In the genomic region with DNA sequence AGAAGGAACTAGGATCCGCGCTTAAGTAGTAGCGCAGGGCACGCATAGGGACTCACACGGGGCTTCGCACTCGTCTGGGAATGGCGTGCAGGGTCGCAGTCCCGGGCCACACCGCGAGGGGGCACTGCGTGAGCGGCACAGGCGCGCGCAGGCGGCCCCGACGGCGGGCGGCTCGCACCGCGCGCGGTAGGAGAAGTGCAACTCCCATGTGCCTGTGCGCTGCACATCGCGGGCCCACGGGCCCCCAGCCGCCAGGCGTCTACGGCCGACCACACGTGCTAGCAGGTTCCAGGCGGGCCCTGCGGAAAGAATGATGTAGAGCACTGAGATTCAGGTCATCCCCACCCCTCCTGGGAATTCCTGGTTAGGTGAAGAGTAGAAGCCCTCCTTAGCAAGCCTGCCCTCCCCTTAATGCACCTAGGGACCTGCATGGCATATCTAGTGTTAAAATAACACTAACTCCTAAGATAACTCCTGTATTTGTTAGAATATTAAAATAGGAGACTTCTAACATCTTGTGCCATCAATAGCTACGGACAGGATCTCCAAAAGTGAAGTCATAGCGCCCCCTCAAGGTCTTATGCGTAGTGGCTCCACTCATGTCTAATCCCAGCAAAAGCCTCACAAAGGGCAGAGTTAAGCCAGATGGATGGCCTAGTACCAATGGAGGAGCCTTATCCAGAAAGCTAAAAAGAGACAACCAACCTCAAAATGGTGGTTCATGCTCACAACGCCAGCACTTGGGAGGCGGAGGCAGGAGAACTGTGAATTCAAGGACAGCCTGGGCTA, we compare ENCODE assay signal across 9 mouse cellular contexts. TPM values are rescaled to one million over a fixed set of nuclear protein-coding genes. Genes with fewer than 3 reads are reported as not detected.
DNase-seq lines count a peak whose midpoint lies in the region; ATAC-seq and TF ChIP-seq lines count a peak whose summit lies in the region.
"Had no signal": no experiment of that assay in that cellular context is flagged by ENCODE, and none has a peak within 500 bp of the region (broad histone marks: within the 10 kb centered on the region; RNA-seq: fewer than 3 reads in every experiment).

No protein-coding gene starts in this region.

- peak; percentile 69 for TF ChIP-seq CTCF in liver, postnatal 0 days (IDR thresholded peaks at IDR 0.05; ENCODE audit: low read depth)

- H3K27ac ChIP-seq in forebrain, embryonic 13.5 days = 0 out of 2 replicates have a peak overlapping the region, but pooled peaks have one; percentile 31
- H3K27ac ChIP-seq in liver, postnatal 0 days (ENCODE audit: low read depth) = no peak overlapping the region

- peaks cover 60% of the 10 kb centered on the region for H3K27me3 ChIP-seq in forebrain, embryonic 13.5 days
- peaks cover 73% of the 10 kb centered on the region for H3K27me3 ChIP-seq in liver, postnatal 0 days (ENCODE audit: insufficient read depth, low read length)

- peaks cover 49% of the 10 kb centered on the region for H3K4me1 ChIP-seq in forebrain, embryonic 13.5 days
- peaks cover 8% of the 10 kb centered on the region for H3K4me1 ChIP-seq in liver, postnatal 0 days (ENCODE audit: insufficient read depth)

- H3K4me2 ChIP-seq in forebrain, embryonic 13.5 days = peak overlapping the region; percentile 64
- H3K4me2 ChIP-seq in liver, postnatal 0 days (ENCODE audit: low read depth, low read length) = no peak overlapping the region

- intact Hi-C loops in left cerebral cortex, postnatal 25 days (cut with DNase I) = loop anchor here (2.0 to 5.0 kb wide), 2 partner anchors 150 to 247 kb away; partner anchors contain the start of gene Psmc4
- intact Hi-C loops in left cerebral cortex, postnatal 10 days (cut with DNase I) = loop anchor here (5.0 kb wide), 1 partner anchor 152 kb away; no protein-coding TSS in a partner anchor

- TF ChIP-seq EP300 in liver, postnatal 0 days (IDR thresholded peaks at IDR 0.05; ENCODE audit: low read depth) = no peak

- DNase-seq in left cerebral cortex, postnatal 25 days (ENCODE audit: low spot score in 2 of 2) = peak; percentile 38 to 50
- DNase-seq in left cerebral cortex, postnatal 10 days (ENCODE audit: extremely low spot score in 1 of 2, low spot score in 2 of 2) = no peak
- peak; percentile 55 for DNase-seq in c-Kit-positive CD71-positive TER-119-positive erythroid progenitor cells, embryonic 14.5 days (ENCODE audit: low spot score)
- peak; percentile 75 for DNase-seq in kidney, adult 9 months
- peak; percentile 40 for DNase-seq in liver, postnatal 0 days
- peak; percentile 86 for DNase-seq in retina, embryonic 14.5 days (ENCODE audit: low spot score)
- DNase-seq in urinary bladder, postnatal 10 days (ENCODE audit: low spot score) = no peak

- no peak for ATAC-seq in forebrain, embryonic 13.5 days
- ATAC-seq in liver, postnatal 0 days = peak; percentile 63; the same call in 1 of the 2 replicates

- H3K4me3 ChIP-seq in forebrain, embryonic 13.5 days = peak overlapping the region; percentile 51
- H3K4me3 ChIP-seq in liver, postnatal 0 days (ENCODE audit: low read depth, low read length) = no peak overlapping the region

- H3K9ac ChIP-seq in forebrain, embryonic 13.5 days = peak overlapping the region; percentile 34; the same call in 1 of the 2 replicates
- H3K9ac ChIP-seq in liver, postnatal 0 days (replicated peaks) = no peak overlapping the region

- peaks cover 5% of the 10 kb centered on the region; the same call in 1 of the 2 replicates for H3K36me3 ChIP-seq in forebrain, embryonic 13.5 days (ENCODE audit: poor library complexity, severe bottlenecking)
- no peaks in the 10 kb centered on the region for H3K36me3 ChIP-seq in liver, postnatal 0 days (replicated peaks; ENCODE audit: insufficient read depth, low read length)

- 6% methylated on average over 39 of the region's 43 CpGs for WGBS in forebrain, embryonic 13.5 days
- 24% methylated on average over 41 of the region's 43 CpGs for WGBS in liver, postnatal 0 days (ENCODE audit: insufficient replicate concordance)

- no peaks in the 10 kb centered on the region for H3K9me3 ChIP-seq in forebrain, embryonic 13.5 days (replicated peaks)
- no peaks in the 10 kb centered on the region for H3K9me3 ChIP-seq in liver, postnatal 0 days (ENCODE audit: low read length)

RNA-seq across cellular contexts. Expression of gene Dll3, which starts 3.0 kb away (rescaled TPM):
- total RNA-seq in left cerebral cortex, postnatal 25 days (2021) = 1 to 10 TPM; 1.4 to 2.0 TPM
- total RNA-seq in left cerebral cortex, postnatal 10 days (2021) = 1 to 10 TPM; 1.8 to 3.1 TPM
- polyA plus RNA-seq in forebrain, embryonic 13.5 days (2015; fragmentation: Nextera tagmentation; extraction: Ambion mirVana) = 20.3 and 22.2 TPM in 2 replicates
- polyA plus RNA-seq in liver, postnatal 0 days (2015; fragmentation: Nextera tagmentation; extraction: Ambion mirVana) = 0.12 TPM in 1 of 2 replicates, not detected in the other
- total RNA-seq: gastrocnemius, postnatal 36 days had no signal

RNA-seq across cellular contexts. Expression of gene Selenov, which starts 8.0 kb away (rescaled TPM):
- total RNA-seq in left cerebral cortex, postnatal 25 days (2021) = 1 to 10 TPM in 1 of 2 experiments, under 1 TPM in 1; 0.25 to 1.7 TPM
- total RNA-seq in left cerebral cortex, postnatal 10 days (2021) = 1 to 10 TPM; 2.9 to 4.5 TPM
- polyA plus RNA-seq in forebrain, embryonic 13.5 days (2015; fragmentation: Nextera tagmentation; extraction: Ambion mirVana) = 0.33 and 0.39 TPM in 2 replicates
- 0.12 TPM in 1 of 2 replicates, not detected in the other for polyA plus RNA-seq in liver, postnatal 0 days (2015; fragmentation: Nextera tagmentation; extraction: Ambion mirVana)
- total RNA-seq: gastrocnemius, postnatal 36 days had no signal

RNA-seq across cellular contexts. Expression of gene Timm50, which starts 12.8 kb away (rescaled TPM):
- total RNA-seq in left cerebral cortex, postnatal 25 days (2021) = 10 to 100 TPM; 39.0 to 40.8 TPM
- 10 to 100 TPM; 44.7 to 49.0 TPM for total RNA-seq in left cerebral cortex, postnatal 10 days (2021)
- polyA plus RNA-seq in forebrain, embryonic 13.5 days (2015; fragmentation: Nextera tagmentation; extraction: Ambion mirVana) = 168 and 179 TPM in 2 replicates
- 52.0 and 53.9 TPM in 2 replicates for polyA plus RNA-seq in liver, postnatal 0 days (2015; fragmentation: Nextera tagmentation; extraction: Ambion mirVana)

RNA-seq across cellular contexts. Expression of gene Eid2b, which starts 21.5 kb away (rescaled TPM):
- 10 to 100 TPM; 32.5 to 34.3 TPM for total RNA-seq in left cerebral cortex, postnatal 25 days (2021)
- total RNA-seq in left cerebral cortex, postnatal 10 days (2021) = 10 to 100 TPM; 41.8 to 44.2 TPM
- polyA plus RNA-seq in forebrain, embryonic 13.5 days (2015; fragmentation: Nextera tagmentation; extraction: Ambion mirVana) = 30.3 and 31.4 TPM in 2 replicates
- 3.4 and 3.9 TPM in 2 replicates for polyA plus RNA-seq in liver, postnatal 0 days (2015; fragmentation: Nextera tagmentation; extraction: Ambion mirVana)

RNA-seq across cellular contexts. Expression of gene Eid2, which starts 31.4 kb away (rescaled TPM):
- total RNA-seq in left cerebral cortex, postnatal 25 days (2021) = 10 to 100 TPM; 58.4 to 61.2 TPM
- 10 to 100 TPM; 73.5 to 79.5 TPM for total RNA-seq in left cerebral cortex, postnatal 10 days (2021)
- 3.3 TPM in 2 replicates for polyA plus RNA-seq in forebrain, embryonic 13.5 days (2015; fragmentation: Nextera tagmentation; extraction: Ambion mirVana)
- 1.3 and 1.4 TPM in 2 replicates for polyA plus RNA-seq in liver, postnatal 0 days (2015; fragmentation: Nextera tagmentation; extraction: Ambion mirVana)

Comparison
In these comparisons a context has a peak if more than half of its experiments do, and no peak if none do; other contexts are left out.
1. DNase-seq: peak in left cerebral cortex, postnatal 25 days (2 of 2), c-Kit-positive CD71-positive TER-119-positive erythroid progenitor cells, embryonic 14.5 days (single experiment), kidney, adult 9 months (single experiment), liver, postnatal 0 days (single experiment) and retina, embryonic 14.5 days (single experiment); none in left cerebral cortex, postnatal 10 days (0 of 2) and urinary bladder, postnatal 10 days (single experiment).